Mouse (Mus musculus): ENCODE measurements at regions not wholly inside any gene's neighbourhood (a gene's known extent, or its start where the extent isn't known, plus 50 kb on each side); places are given as distances from the start of the nearest gene placed in this dataset.

GRCm38 (mm10) chr1:108024705-108025104, 434.9 kb downstream of the Serpinb8 start:
- TF ChIP-seq NRF1 (IDR thresholded peaks at IDR 0.05; ENCODE audit: low read depth, low read length) (no peak), POLR2A (IDR thresholded peaks at IDR 0.05; ENCODE audit: low read depth, low read length) (no peak), CTCF (conservative IDR thresholded peaks at IDR 0.05 in 1 of 2, IDR thresholded peaks at IDR 0.05 in 1 of 2; ENCODE audit: low read depth in 2 of 2, low read length in 2 of 2) (no peak), ZC3H11A (IDR thresholded peaks at IDR 0.05; ENCODE audit: low read depth, low read length) (no peak), CHD2 (IDR thresholded peaks at IDR 0.05; ENCODE audit: low read length) (no peak)
